Mouse (Mus musculus) liver, postnatal 0 days (tissue): Measurements from ENCODE around the gene Atp8a2. TPM values are rescaled to one million over a fixed set of nuclear protein-coding genes. Genes with fewer than 3 reads are reported as not detected.

ENCODE experiments used
- ATAC-seq: fragments of 200-750 bp; cut with Nextera tagmentation; 2 replicates; pipeline ENCODE4 v1.8.0; 2017; ENCODE audit warnings: mild to moderate bottlenecking, moderate library complexity
- DNase-seq: peaks from one replicate; pipeline ENCODE4 v3.0.0-alpha.2; 2016
- H3K27ac ChIP-seq: fragments of 300-500 bp; sonication (generic); 2 replicates; pipeline ENCODE4 v1.5.1; 2014; ENCODE audit warnings: antibody characterized with exemption, moderate library complexity, mild to moderate bottlenecking, low read depth
- H3K27me3 ChIP-seq: fragments of 300-500 bp; sonication (generic); 2 replicates; pipeline ENCODE4 v1.6.1; 2014; ENCODE audit warnings: low read length, control low read depth, mixed read lengths; ENCODE audit not compliant: insufficient read depth
- H3K36me3 ChIP-seq: fragments of 300-500 bp; sonication (generic); replicated peaks from 2 replicates; pipeline ENCODE4 v1.6.1; 2014; ENCODE audit warnings: mild to moderate bottlenecking, control low read depth, low read length, moderate library complexity, mixed read lengths; ENCODE audit not compliant: insufficient read depth
- H3K4me1 ChIP-seq: fragments of 300-500 bp; sonication (generic); 2 replicates; pipeline ENCODE4 v1.6.1; 2014; ENCODE audit warnings: antibody characterized with exemption, mild to moderate bottlenecking, control low read depth; ENCODE audit not compliant: insufficient read depth
- H3K4me2 ChIP-seq: fragments of 300-500 bp; sonication (generic); 2 replicates; pipeline ENCODE4 v1.6.1; 2014; ENCODE audit warnings: low read depth, mild to moderate bottlenecking, low read length, moderate library complexity, mixed read lengths
- H3K4me3 ChIP-seq: fragments of 300-500 bp; sonication (generic); 2 replicates; pipeline ENCODE4 v1.5.1; 2014; ENCODE audit warnings: low read depth, low read length
- H3K9ac ChIP-seq: fragments of 300-500 bp; sonication (generic); replicated peaks from 2 replicates; pipeline ENCODE4 v1.6.1; 2014; ENCODE audit warnings: mild to moderate bottlenecking, moderate library complexity
- H3K9me3 ChIP-seq: fragments of 300-500 bp; sonication (generic); 2 replicates; pipeline ENCODE4 v1.6.1; 2016; ENCODE audit warnings: mild to moderate bottlenecking, control low read depth, low read length, mixed read lengths
- CTCF ChIP-seq: sonication (generic); IDR thresholded peaks from 2 replicates; pipeline ENCODE4 v1.5.1; 2016; ENCODE audit warnings: antibody characterized with exemption, low read depth
- EP300 ChIP-seq: IDR thresholded peaks from 2 replicates; pipeline ENCODE4 v1.6.1; 2016; ENCODE audit warnings: antibody characterized with exemption, low read depth, mild to moderate bottlenecking
- WGBS: fragments of 180-500 bp; shearing (Covaris S2); extraction: QIAGEN DNeasy Blood & Tissue Kit; methylation state at CpG from one replicate; pipeline ENCODE4 v1.1.7; 2014; ENCODE audit not compliant: insufficient replicate concordance; 5-methylcytosine and 5-hydroxymethylcytosine counted together
- polyA plus RNA-seq: library from polyadenylated mRNA; unstranded; fragments of >200 nt; fragmentation: Nextera tagmentation; extraction: Ambion mirVana; gene quantifications from 2 replicates; pipeline ENCODE4 v1.2.1, GENCODE M21; 2015

Atp8a2 gene
- polyA plus RNA-seq, 1 experiment from 2014 or later: 7.5 TPM

DNA sequence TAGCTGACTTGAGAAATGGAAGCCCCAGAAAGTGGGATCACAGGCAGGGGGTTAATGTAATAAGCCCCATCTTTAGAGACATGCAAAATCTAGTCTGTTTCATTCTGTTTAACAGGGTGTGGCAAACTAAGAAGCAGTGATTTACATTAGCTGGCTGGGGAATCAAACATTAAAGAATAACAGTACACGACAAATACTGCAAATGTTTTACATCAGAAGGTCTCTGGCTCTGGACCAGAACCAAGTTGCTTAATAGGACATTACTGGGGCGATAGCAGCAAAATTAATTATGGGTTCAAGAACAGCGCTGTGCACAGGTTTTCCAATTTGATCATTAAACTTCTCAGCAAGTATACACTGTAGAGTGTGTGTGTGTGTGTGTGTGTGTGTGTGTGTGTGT, 397.5 kb downstream of the Atp8a2 start:
- H3K4me2 ChIP-seq: no peak overlapping the region

DNA sequence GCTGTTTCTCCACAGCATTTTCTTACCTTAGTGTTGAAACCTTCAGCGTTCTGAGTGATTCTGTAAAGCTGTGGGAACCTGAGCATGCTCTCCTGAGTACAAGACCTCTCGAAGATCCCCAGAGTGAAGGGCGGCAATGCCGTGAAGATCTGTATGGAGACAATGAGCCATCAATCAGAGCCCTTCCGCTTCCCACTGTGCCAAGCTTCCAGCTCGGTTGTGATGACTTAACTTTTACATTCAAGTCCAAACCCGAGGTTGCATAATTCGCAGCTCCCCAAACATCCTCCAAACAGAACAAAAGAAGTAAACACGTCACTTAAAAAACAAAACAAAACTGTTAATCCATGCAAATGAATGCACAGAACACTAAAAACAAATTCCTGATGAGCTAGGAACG, 403.1 kb downstream of the Atp8a2 start:
- TF ChIP-seq EP300 (no peak), CTCF (no peak)
- Histone ChIP-seq H3K4me1 (no peaks in the 10 kb centered on the region), H3K36me3 (peaks cover 6% of the 10 kb centered on the region; the same call in 1 of the 2 replicates), H3K9me3 (no peaks in the 10 kb centered on the region), H3K4me3 (no peak overlapping the region), H3K9ac (no peak overlapping the region), H3K27me3 (no peaks in the 10 kb centered on the region), H3K4me2 (no peak overlapping the region), H3K27ac (no peak overlapping the region)
- 74% methylated on average over 10 of the region's 10 CpGs for WGBS
- DNase-seq (no peak), ATAC-seq (no peak)

More for the DNA sequence above, 397.5 kb downstream of the Atp8a2 start:
- ATAC-seq (no peak), DNase-seq (no peak)
- 0 out of 2 replicates have a peak, but pooled peaks cover 2% of the 10 kb centered on the region for H3K9me3 ChIP-seq
- 82% methylated on average over 3 of the region's 3 CpGs for whole genome bisulfite sequencing
- TF ChIP-seq EP300 (no peak), CTCF (no peak)
- no peak overlapping the region for H3K4me3 ChIP-seq
- no peaks in the 10 kb centered on the region for H3K4me1 ChIP-seq
- no peaks in the 10 kb centered on the region for H3K36me3 ChIP-seq
- no peak overlapping the region for H3K27ac ChIP-seq
- no peaks in the 10 kb centered on the region for H3K27me3 ChIP-seq
- H3K9ac ChIP-seq: no peak overlapping the region

DNA sequence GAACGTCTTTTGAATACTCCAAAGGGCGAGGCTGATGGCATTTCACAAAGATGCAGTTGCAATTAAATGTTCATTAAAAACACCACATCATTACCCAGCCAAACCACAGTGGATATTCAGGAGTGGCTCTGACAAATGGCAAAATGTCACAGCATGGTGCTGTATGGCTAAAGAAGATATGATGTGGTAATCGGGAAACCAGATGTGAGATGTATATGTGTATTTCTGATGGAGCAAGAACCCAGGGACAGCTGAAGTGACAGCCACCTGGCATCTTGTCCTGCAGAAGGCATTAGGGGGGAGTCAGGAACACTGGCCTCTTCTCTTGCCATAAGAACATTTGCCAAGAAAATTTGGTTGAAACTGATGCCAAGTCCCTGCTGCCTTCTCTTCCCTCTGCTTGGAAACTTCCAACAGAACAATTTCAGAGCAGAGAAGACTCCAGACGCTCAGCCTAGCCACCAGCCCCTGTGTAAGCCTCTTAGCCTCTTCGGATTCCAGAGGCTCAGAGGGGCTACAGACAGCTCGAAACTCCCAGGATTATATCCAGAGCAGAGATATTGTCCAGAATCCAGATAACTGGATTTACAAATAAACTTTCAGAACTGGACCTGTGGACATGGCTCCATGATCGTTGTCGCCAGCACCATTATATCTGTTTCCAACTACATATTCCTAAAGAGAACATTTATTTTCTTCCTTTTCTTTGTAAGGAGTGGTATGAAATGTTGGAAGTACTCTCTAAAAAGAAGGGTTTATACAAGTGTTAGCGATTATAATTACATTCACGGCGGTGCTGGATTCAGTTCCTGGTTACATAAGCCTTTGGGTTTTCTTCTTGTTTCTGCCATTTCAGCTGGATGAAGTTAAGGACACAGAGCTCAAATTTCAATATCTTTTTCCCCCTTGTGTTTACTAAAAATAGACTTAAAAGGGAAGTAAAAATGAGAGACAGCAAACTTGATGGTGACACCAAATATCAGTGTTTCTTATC, 413.3 kb downstream of the Atp8a2 start:
- no peaks in the 10 kb centered on the region for H3K27me3 ChIP-seq
- WGBS: 73% methylated on average over 11 of the region's 11 CpGs
- ATAC-seq: no peak
- H3K4me2 ChIP-seq: no peak overlapping the region
- H3K27ac ChIP-seq: no peak overlapping the region
- no peak for DNase-seq
- H3K9me3 ChIP-seq: no peaks in the 10 kb centered on the region
- TF ChIP-seq CTCF (no peak), EP300 (no peak)
- no peaks in the 10 kb centered on the region for H3K36me3 ChIP-seq
- H3K9ac ChIP-seq: no peak overlapping the region
- H3K4me3 ChIP-seq: no peak overlapping the region
- no peaks in the 10 kb centered on the region for H3K4me1 ChIP-seq

DNA sequence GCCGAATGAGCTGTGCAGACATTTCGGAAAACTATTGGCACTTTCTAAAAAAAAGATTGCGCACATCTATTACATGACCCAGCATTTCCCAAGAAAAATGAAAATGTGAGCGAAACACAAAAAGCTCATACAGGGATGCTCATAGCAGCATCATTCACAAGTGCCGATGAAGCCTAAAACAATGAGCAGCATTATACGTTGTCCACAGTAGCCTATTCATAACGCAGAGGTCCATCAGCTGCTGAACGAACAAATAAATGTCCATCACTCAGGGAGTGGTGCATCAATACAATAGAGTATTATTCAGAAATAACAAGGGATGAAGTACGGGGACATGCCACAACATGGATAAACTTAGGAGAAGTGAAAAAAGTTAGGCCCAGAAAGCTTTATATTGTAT, 416.6 kb downstream of the Atp8a2 start:
- H3K27ac ChIP-seq: no peak overlapping the region
- no peak overlapping the region for H3K4me2 ChIP-seq
- no peak overlapping the region for H3K4me3 ChIP-seq
- no peak for ATAC-seq
- H3K9ac ChIP-seq: no peak overlapping the region
- WGBS: 89% methylated on average over 9 of the region's 9 CpGs
- H3K9me3 ChIP-seq: no peaks in the 10 kb centered on the region
- no peaks in the 10 kb centered on the region for H3K4me1 ChIP-seq
- H3K36me3 ChIP-seq: no peaks in the 10 kb centered on the region
- no peaks in the 10 kb centered on the region for H3K27me3 ChIP-seq
- no peak for DNase-seq
- TF ChIP-seq CTCF: no peak
- TF ChIP-seq EP300: no peak

DNA sequence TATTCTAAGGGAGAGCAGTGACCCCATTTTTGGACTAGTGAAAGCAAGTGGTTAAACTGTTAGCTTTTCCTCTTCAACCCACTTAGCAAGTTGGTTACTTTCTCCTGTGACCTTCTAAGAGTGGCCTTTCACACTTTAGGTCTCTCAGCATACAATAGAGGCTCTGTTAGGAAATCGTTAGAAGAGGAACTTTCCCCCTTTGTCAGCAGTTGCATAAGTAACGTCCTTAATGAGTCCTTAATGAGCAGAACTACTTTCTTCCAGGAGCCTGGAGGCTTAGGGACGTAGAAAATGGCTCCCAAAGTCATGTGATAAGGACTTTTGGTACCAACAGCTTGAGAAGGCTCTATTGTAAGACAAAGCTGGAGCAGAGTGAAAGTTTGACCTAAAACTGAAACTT, 434.8 kb downstream of the Atp8a2 start:
- Histone ChIP-seq H3K36me3 (0 out of 2 replicates have a peak, but pooled peaks cover under 1% of the 10 kb centered on the region), H3K9ac (no peak overlapping the region), H3K9me3 (no peaks in the 10 kb centered on the region), H3K4me3 (no peak overlapping the region), H3K27me3 (no peaks in the 10 kb centered on the region), H3K4me1 (0 out of 2 replicates have a peak, but pooled peaks cover 2% of the 10 kb centered on the region), H3K4me2 (no peak overlapping the region), H3K27ac (no peak overlapping the region)
- no peak for TF ChIP-seq EP300
- TF ChIP-seq CTCF: no peak
- WGBS: 37% methylated on average over 3 of the region's 3 CpGs
- DNase-seq (no peak), ATAC-seq (no peak)

DNA sequence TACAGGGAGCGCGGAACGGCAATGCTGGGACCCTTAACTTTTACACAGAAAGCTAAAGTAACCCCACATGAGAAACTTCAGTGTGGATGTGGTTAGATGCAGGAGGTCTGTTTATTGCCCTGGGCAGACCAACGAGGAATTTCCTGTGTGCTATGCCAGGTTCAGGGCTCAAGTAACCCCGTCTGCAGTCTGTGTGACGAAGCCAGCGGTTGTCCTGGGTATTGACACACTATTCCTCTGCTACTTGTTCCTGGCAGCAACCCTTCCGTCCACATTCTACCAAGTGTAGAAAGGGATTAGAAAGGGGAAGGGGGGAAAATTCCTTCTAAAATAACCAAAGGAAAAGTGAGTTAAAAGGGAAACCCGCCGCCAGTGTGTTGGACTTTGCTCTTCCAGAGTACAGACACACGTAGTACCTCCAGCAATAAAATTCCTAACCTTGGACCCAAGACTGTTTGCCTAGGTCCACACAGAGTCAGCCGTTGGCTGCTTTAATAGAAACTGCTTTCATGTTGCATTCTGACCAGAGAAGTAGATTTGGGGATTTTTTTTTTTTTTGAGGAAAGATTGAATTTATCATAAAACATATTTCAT, 437.0 kb downstream of the Atp8a2 start:
- TF ChIP-seq EP300 (no peak), CTCF (no peak)
- no peaks in the 10 kb centered on the region for H3K9me3 ChIP-seq
- H3K4me3 ChIP-seq: no peak overlapping the region
- H3K27ac ChIP-seq: no peak overlapping the region
- no peak overlapping the region for H3K9ac ChIP-seq
- no peaks in the 10 kb centered on the region for H3K27me3 ChIP-seq
- ATAC-seq: no peak
- H3K36me3 ChIP-seq: no peaks in the 10 kb centered on the region
- DNase-seq: no peak
- 0 out of 2 replicates have a peak, but pooled peaks cover 2% of the 10 kb centered on the region for H3K4me1 ChIP-seq
- WGBS: 54% methylated on average over 12 of the region's 12 CpGs
- H3K4me2 ChIP-seq: no peak overlapping the region
